In the genomic region with DNA sequence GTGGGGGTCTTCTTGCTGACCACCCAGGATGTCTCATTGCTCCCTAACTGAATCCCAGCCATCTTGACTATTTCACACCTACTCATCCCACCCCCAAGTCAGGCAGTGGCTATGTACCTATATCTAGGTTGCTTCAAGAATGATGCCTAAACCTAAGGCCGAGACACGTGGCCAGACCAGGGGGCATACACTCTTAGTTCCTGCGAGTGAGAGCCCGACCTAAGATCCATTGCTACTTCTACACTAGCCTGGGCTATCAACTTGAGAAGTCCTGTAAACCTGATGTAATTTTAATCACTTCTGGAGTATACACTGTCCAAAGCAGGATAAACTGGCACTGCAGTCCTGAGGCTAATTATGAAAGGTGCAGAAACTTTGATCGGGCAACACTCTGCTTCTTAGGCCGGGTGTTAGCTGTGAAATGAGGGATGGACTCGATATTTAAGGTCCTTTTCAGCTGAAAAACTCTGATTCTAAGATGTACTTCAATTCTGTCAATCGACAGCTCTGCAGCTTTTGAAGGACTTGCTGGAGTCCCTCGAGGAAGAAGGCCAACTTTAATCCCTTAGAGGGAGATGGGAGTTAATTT, we compare ENCODE assay signal across 8 mouse cellular contexts. TPM values are rescaled to one million over a fixed set of nuclear protein-coding genes. Genes with fewer than 3 reads are reported as not detected.
DNase-seq lines count a peak whose midpoint lies in the region; ATAC-seq and TF ChIP-seq lines count a peak whose summit lies in the region.

No protein-coding gene starts in this region.

- intact Hi-C loops in heart, postnatal 25 days (cut with DNase I): no loop called here

- peak overlapping the region; percentile 96 for H3K9ac ChIP-seq in embryonic facial prominence, embryonic 11.5 days (replicated peaks; ENCODE audit: low read length)
- H3K9ac ChIP-seq in limb, embryonic 11.5 days (ENCODE audit: low read length): peak overlapping the region; percentile 82

- H3K9me3 ChIP-seq in heart, embryonic 10.5 days: no peaks in the 10 kb centered on the region
- H3K9me3 ChIP-seq in embryonic facial prominence, embryonic 11.5 days (replicated peaks; ENCODE audit: control insufficient read depth, low read length): no peaks in the 10 kb centered on the region
- no peaks in the 10 kb centered on the region for H3K9me3 ChIP-seq in limb, embryonic 11.5 days (ENCODE audit: control insufficient read depth, low read length)

- 8% methylated on average over 9 of the region's 9 CpGs for WGBS in heart, embryonic 10.5 days
- WGBS in embryonic facial prominence, embryonic 11.5 days: 9% methylated on average over 9 of the region's 9 CpGs
- 5% methylated on average over 9 of the region's 9 CpGs for WGBS in limb, embryonic 11.5 days
- WGBS in small intestine, adult 2 months: 25% methylated on average over 9 of the region's 9 CpGs

- ATAC-seq in embryonic facial prominence, embryonic 11.5 days (replicated peaks; ENCODE audit: insufficient number of reproducible peaks, low FRiP score, low TSS enrichment, low read depth): no peak
- no peak for ATAC-seq in limb, embryonic 11.5 days (ENCODE audit: insufficient number of reproducible peaks, low FRiP score, low TSS enrichment, low read depth)
- no peak for ATAC-seq in erythroid progenitor cell, adult 5-6 weeks (replicated peaks; ENCODE audit: low FRiP score, poor library complexity, severe bottlenecking)
- ATAC-seq in granulocyte monocyte progenitor cell, adult 5-6 weeks (replicated peaks; ENCODE audit: poor library complexity, severe bottlenecking): no peak

- peak overlapping the region; percentile 98 for H3K4me3 ChIP-seq in heart, embryonic 10.5 days
- peak overlapping the region; percentile 97 for H3K4me3 ChIP-seq in embryonic facial prominence, embryonic 11.5 days (ENCODE audit: low read depth, low read length)
- H3K4me3 ChIP-seq in limb, embryonic 11.5 days (ENCODE audit: low read depth, low read length): peak overlapping the region; percentile 60
- H3K4me3 ChIP-seq in small intestine, adult 2 months (ENCODE audit: low read depth, low read length): no peak overlapping the region

- H3K4me2 ChIP-seq in embryonic facial prominence, embryonic 11.5 days (ENCODE audit: low read depth, low read length): peak overlapping the region; percentile 87
- peak overlapping the region; percentile 84 for H3K4me2 ChIP-seq in limb, embryonic 11.5 days (ENCODE audit: low read depth, severe bottlenecking)

- H3K4me1 ChIP-seq in heart, embryonic 10.5 days: peaks cover 51% of the 10 kb centered on the region
- peaks cover 10% of the 10 kb centered on the region for H3K4me1 ChIP-seq in embryonic facial prominence, embryonic 11.5 days (ENCODE audit: control insufficient read depth, insufficient read depth, low read length)
- H3K4me1 ChIP-seq in limb, embryonic 11.5 days (ENCODE audit: control insufficient read depth, insufficient read depth, low read length): peaks cover 25% of the 10 kb centered on the region
- H3K4me1 ChIP-seq in small intestine, adult 2 months (ENCODE audit: control insufficient read depth, insufficient read depth, insufficient read length, low read length): peaks cover 4% of the 10 kb centered on the region; the same call in 1 of the 2 replicates

- TF ChIP-seq CTCF in small intestine, adult 2 months (IDR thresholded peaks at IDR 0.05; ENCODE audit: extremely low read depth, insufficient read length, insufficient replicate concordance, low read depth, low read length): no peak

- H3K27me3 ChIP-seq in heart, embryonic 10.5 days (ENCODE audit: insufficient read depth, poor library complexity, severe bottlenecking): no peaks in the 10 kb centered on the region
- no peaks in the 10 kb centered on the region for H3K27me3 ChIP-seq in embryonic facial prominence, embryonic 11.5 days (ENCODE audit: control insufficient read depth, insufficient read depth, low read length)
- no peaks in the 10 kb centered on the region for H3K27me3 ChIP-seq in limb, embryonic 11.5 days (ENCODE audit: control insufficient read depth, insufficient read depth, low read length)
- no peaks in the 10 kb centered on the region for H3K27me3 ChIP-seq in small intestine, adult 2 months (ENCODE audit: control insufficient read depth, insufficient read depth, low read length)

- TF ChIP-seq POLR2A in small intestine, adult 2 months (IDR thresholded peaks at IDR 0.05; ENCODE audit: low read depth, low read length): no peak

- no peaks in the 10 kb centered on the region for H3K36me3 ChIP-seq in heart, embryonic 10.5 days
- H3K36me3 ChIP-seq in embryonic facial prominence, embryonic 11.5 days (replicated peaks; ENCODE audit: control insufficient read depth, insufficient read depth, low read depth, low read length): no peaks in the 10 kb centered on the region
- no peaks in the 10 kb centered on the region for H3K36me3 ChIP-seq in limb, embryonic 11.5 days (ENCODE audit: control insufficient read depth, insufficient read depth, low read length)
- H3K36me3 ChIP-seq in small intestine, adult 2 months (ENCODE audit: control insufficient read depth, insufficient read depth, low read length): no peaks in the 10 kb centered on the region

- peak overlapping the region; percentile 100 for H3K27ac ChIP-seq in heart, embryonic 10.5 days
- H3K27ac ChIP-seq in embryonic facial prominence, embryonic 11.5 days (replicated peaks; ENCODE audit: low read depth, low read length): 0 out of 2 replicates have a peak overlapping the region, but pooled peaks have one; percentile 35
- H3K27ac ChIP-seq in limb, embryonic 11.5 days (replicated peaks; ENCODE audit: low read depth, low read length): peak overlapping the region; percentile 96
- peak overlapping the region; percentile 96; the same call in 1 of the 2 replicates for H3K27ac ChIP-seq in small intestine, adult 2 months (ENCODE audit: insufficient read depth, low read depth, low read length)

- no peak for DNase-seq in heart, embryonic 10.5 days (ENCODE audit: low spot score)
- DNase-seq in heart, postnatal 25 days (ENCODE audit: low spot score): no peak
- DNase-seq in 416B (ENCODE audit: low read depth): peak; percentile 61
- DNase-seq in embryonic facial prominence, embryonic 11.5 days (ENCODE audit: low spot score): peak; percentile 20
- DNase-seq in limb, embryonic 11.5 days (ENCODE audit: low spot score): no peak

RNA-seq across cellular contexts. Expression of a gene that starts 1.1 kb away (rescaled TPM):
- polyA plus RNA-seq in heart, embryonic 10.5 days (2016; fragmentation: Nextera tagmentation; extraction: Ambion mirVana): 12.7 and 16.8 TPM in 2 replicates
- 1 to 10 TPM; 6.7 to 7.8 TPM for total RNA-seq in heart, postnatal 25 days (2021)
- polyA plus RNA-seq in embryonic facial prominence, embryonic 11.5 days (2014; fragmentation: Nextera tagmentation; extraction: Ambion mirVana): 21.2 and 22.3 TPM in 2 replicates
- polyA plus RNA-seq in limb, embryonic 11.5 days (2014; fragmentation: Nextera tagmentation; extraction: Ambion mirVana): 19.5 and 20.6 TPM in 2 replicates
- 1.4 and 2.2 TPM in 2 replicates for polyA plus RNA-seq in small intestine, adult 2 months (2012; rRNA removed)
- 11.9 and 43.6 TPM in 2 replicates for total RNA-seq in erythroid progenitor cell, adult 5-6 weeks (2015; ENCODE audit: low replicate concordance)
- 4.0 and 8.6 TPM in 2 replicates for total RNA-seq in erythroid progenitor cell, adult 5-6 weeks (2017; ENCODE audit: low replicate concordance)
- 26.4 and 29.4 TPM in 2 replicates for total RNA-seq in granulocyte monocyte progenitor cell, adult 5-6 weeks (2014; fragmentation: Nextera tagmentation)
- total RNA-seq in granulocyte monocyte progenitor cell, adult 5-6 weeks (2017): 21.4 and 22.4 TPM in 2 replicates

RNA-seq across cellular contexts. Expression of a gene that starts 1.8 kb away (rescaled TPM):
- polyA plus RNA-seq in heart, embryonic 10.5 days (2016; fragmentation: Nextera tagmentation; extraction: Ambion mirVana): 8.9 and 10.2 TPM in 2 replicates
- 1 to 10 TPM; 3.5 to 4.2 TPM for total RNA-seq in heart, postnatal 25 days (2021)
- polyA plus RNA-seq in embryonic facial prominence, embryonic 11.5 days (2014; fragmentation: Nextera tagmentation; extraction: Ambion mirVana): 11.3 and 11.7 TPM in 2 replicates
- 11.0 and 11.2 TPM in 2 replicates for polyA plus RNA-seq in limb, embryonic 11.5 days (2014; fragmentation: Nextera tagmentation; extraction: Ambion mirVana)
- 0.55 and 0.89 TPM in 2 replicates for polyA plus RNA-seq in small intestine, adult 2 months (2012; rRNA removed)
- total RNA-seq in erythroid progenitor cell, adult 5-6 weeks (2015; ENCODE audit: low replicate concordance): 9.7 and 10.9 TPM in 2 replicates
- total RNA-seq in erythroid progenitor cell, adult 5-6 weeks (2017; ENCODE audit: low replicate concordance): 8.6 and 9.5 TPM in 2 replicates
- 12.0 and 15.6 TPM in 2 replicates for total RNA-seq in granulocyte monocyte progenitor cell, adult 5-6 weeks (2014; fragmentation: Nextera tagmentation)
- 12.9 and 15.3 TPM in 2 replicates for total RNA-seq in granulocyte monocyte progenitor cell, adult 5-6 weeks (2017)

RNA-seq across cellular contexts. Expression of a gene that starts 35.7 kb away (rescaled TPM):
- 14.4 and 24.4 TPM in 2 replicates for polyA plus RNA-seq in heart, embryonic 10.5 days (2016; fragmentation: Nextera tagmentation; extraction: Ambion mirVana)
- total RNA-seq in heart, postnatal 25 days (2021): 1 to 10 TPM; 6.0 to 7.0 TPM
- polyA plus RNA-seq in embryonic facial prominence, embryonic 11.5 days (2014; fragmentation: Nextera tagmentation; extraction: Ambion mirVana): 3.9 and 6.0 TPM in 2 replicates
- 5.3 and 5.7 TPM in 2 replicates for polyA plus RNA-seq in limb, embryonic 11.5 days (2014; fragmentation: Nextera tagmentation; extraction: Ambion mirVana)
- polyA plus RNA-seq in small intestine, adult 2 months (2012; rRNA removed): 3.7 and 8.9 TPM in 2 replicates
- total RNA-seq in erythroid progenitor cell, adult 5-6 weeks (2015; ENCODE audit: low replicate concordance): 1.7 TPM in 1 of 2 replicates, not detected in the other
- 3.2 and 3.3 TPM in 2 replicates for total RNA-seq in erythroid progenitor cell, adult 5-6 weeks (2017; ENCODE audit: low replicate concordance)
- 1.9 and 7.3 TPM in 2 replicates for total RNA-seq in granulocyte monocyte progenitor cell, adult 5-6 weeks (2014; fragmentation: Nextera tagmentation)
- 18.9 and 19.4 TPM in 2 replicates for total RNA-seq in granulocyte monocyte progenitor cell, adult 5-6 weeks (2017)

RNA-seq across cellular contexts. Expression of a gene that starts 43.6 kb away (rescaled TPM):
- 9.5 and 12.3 TPM in 2 replicates for polyA plus RNA-seq in heart, embryonic 10.5 days (2016; fragmentation: Nextera tagmentation; extraction: Ambion mirVana)
- 1 to 10 TPM; 2.1 to 2.7 TPM for total RNA-seq in heart, postnatal 25 days (2021)
- polyA plus RNA-seq in embryonic facial prominence, embryonic 11.5 days (2014; fragmentation: Nextera tagmentation; extraction: Ambion mirVana): 1.9 and 2.0 TPM in 2 replicates
- polyA plus RNA-seq in limb, embryonic 11.5 days (2014; fragmentation: Nextera tagmentation; extraction: Ambion mirVana): 1.4 and 1.6 TPM in 2 replicates
- polyA plus RNA-seq in small intestine, adult 2 months (2012; rRNA removed): 0.04 TPM in 1 of 2 replicates, not detected in the other
- total RNA-seq in erythroid progenitor cell, adult 5-6 weeks (2015; ENCODE audit: low replicate concordance): not detected in 2 replicates
- 0.26 TPM in 1 of 2 replicates, not detected in the other for total RNA-seq in erythroid progenitor cell, adult 5-6 weeks (2017; ENCODE audit: low replicate concordance)
- total RNA-seq in granulocyte monocyte progenitor cell, adult 5-6 weeks (2014; fragmentation: Nextera tagmentation): 0.17 TPM in 1 of 2 replicates, not detected in the other
- total RNA-seq in granulocyte monocyte progenitor cell, adult 5-6 weeks (2017): 0.21 and 0.30 TPM in 2 replicates

RNA-seq across cellular contexts. Expression of a gene that starts 49.0 kb away (rescaled TPM):
- 1.8 and 3.0 TPM in 2 replicates for polyA plus RNA-seq in heart, embryonic 10.5 days (2016; fragmentation: Nextera tagmentation; extraction: Ambion mirVana)
- not detected for total RNA-seq in heart, postnatal 25 days (2021)
- 1.2 and 2.5 TPM in 2 replicates for polyA plus RNA-seq in embryonic facial prominence, embryonic 11.5 days (2014; fragmentation: Nextera tagmentation; extraction: Ambion mirVana)
- polyA plus RNA-seq in limb, embryonic 11.5 days (2014; fragmentation: Nextera tagmentation; extraction: Ambion mirVana): 3.5 and 3.8 TPM in 2 replicates
- not detected in 2 replicates for polyA plus RNA-seq in small intestine, adult 2 months (2012; rRNA removed)
- total RNA-seq in erythroid progenitor cell, adult 5-6 weeks (2015; ENCODE audit: low replicate concordance): not detected in 2 replicates
- total RNA-seq in erythroid progenitor cell, adult 5-6 weeks (2017; ENCODE audit: low replicate concordance): not detected in 2 replicates
- total RNA-seq in granulocyte monocyte progenitor cell, adult 5-6 weeks (2014; fragmentation: Nextera tagmentation): not detected in 2 replicates
- 0.69 TPM in 1 of 2 replicates, not detected in the other for total RNA-seq in granulocyte monocyte progenitor cell, adult 5-6 weeks (2017)

Comparison
In these comparisons a context has a peak if more than half of its experiments do, and no peak if none do; other contexts are left out.
1. DNase-seq: peak in 416B (single experiment) and embryonic facial prominence, embryonic 11.5 days (single experiment); none in heart, embryonic 10.5 days (single experiment), heart, postnatal 25 days (single experiment) and limb, embryonic 11.5 days (single experiment).
2. H3K27ac ChIP-seq: peak in every context shown above with its lines; median percentile 100 in heart, embryonic 10.5 days; 96 in limb, embryonic 11.5 days; 96 in small intestine, adult 2 months; 35 in embryonic facial prominence, embryonic 11.5 days.